Mouse (Mus musculus): ENCODE data around the gene Etv3. TPM values are rescaled to one million over a fixed set of nuclear protein-coding genes. Genes with fewer than 3 reads are reported as not detected.

The Etv3 gene
- total and polyA plus RNA-seq, 2 experiments = 5.3 to 7.0 TPM

DNA sequence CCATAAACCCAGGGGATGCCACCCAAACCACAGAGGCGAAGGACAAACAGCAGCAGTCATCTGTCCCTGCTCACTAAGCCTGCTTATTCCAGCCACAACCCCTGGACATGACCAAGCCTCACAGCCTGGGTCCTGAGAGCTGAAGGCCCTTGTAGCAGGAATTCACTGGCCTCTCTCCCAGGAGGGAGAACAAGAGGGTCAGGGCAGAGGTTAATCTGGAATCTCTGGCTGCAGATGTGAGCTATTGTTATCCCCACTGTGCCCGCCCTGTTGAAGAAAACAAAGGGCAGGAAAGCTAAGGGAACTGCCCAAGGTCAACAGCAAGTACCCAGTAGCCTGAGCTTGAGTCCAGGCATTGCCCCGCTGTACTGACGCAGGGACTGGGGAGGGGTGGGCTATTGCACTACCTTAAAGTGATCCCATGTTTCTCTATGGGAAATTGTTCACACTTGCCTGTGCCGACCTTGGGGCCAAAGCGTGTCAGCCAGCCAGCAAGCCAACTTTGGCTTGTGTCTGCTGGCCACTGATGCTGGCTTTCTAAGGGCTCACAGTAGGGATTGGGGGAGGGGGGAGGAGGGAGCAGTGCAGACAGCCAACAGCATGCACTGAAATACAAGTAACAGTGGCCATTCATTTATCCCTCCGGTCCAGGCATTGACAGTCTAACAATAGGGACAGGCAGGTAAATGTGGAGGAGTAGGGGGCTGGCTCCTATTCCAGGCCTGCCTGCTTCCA, 17.4 kb downstream of the Etv3 start:
- H3K79me2 ChIP-seq (ENCODE audit: control insufficient read depth, insufficient read depth, low read length) = 0 out of 2 replicates have a peak, but pooled peaks cover 2% of the 10 kb centered on the region
- H3K9ac ChIP-seq (ENCODE audit: low read depth, low read length) = no peak overlapping the region
- H3K36me3 ChIP-seq (ENCODE audit: control insufficient read depth, insufficient read depth, low read length) = no peaks in the 10 kb centered on the region
- DNase-seq (ENCODE audit: extremely low read depth, low read depth, low spot score) = peak; percentile 69
- H3K27me3 ChIP-seq (ENCODE audit: control insufficient read depth, insufficient read depth, low read length) = no peaks in the 10 kb centered on the region
- H3K4me3 ChIP-seq (ENCODE audit: insufficient read depth, low read depth, low read length) = no peak overlapping the region
- 0 out of 2 replicates have a peak overlapping the region, but pooled peaks have one; percentile 3 for H3K27ac ChIP-seq (replicated peaks; ENCODE audit: insufficient read depth, low read depth, low read length)
- WGBS = 41% methylated on average over 7 of the region's 7 CpGs
- TF ChIP-seq CTCF (IDR thresholded peaks at IDR 0.05; ENCODE audit: low read depth, low read length) (no peak), POLR2A (IDR thresholded peaks at IDR 0.05; ENCODE audit: extremely low read depth, insufficient read depth, low read length) (no peak)
- peaks cover 37% of the 10 kb centered on the region for H3K4me1 ChIP-seq (ENCODE audit: control insufficient read depth, insufficient read depth, low read length)

DNA sequence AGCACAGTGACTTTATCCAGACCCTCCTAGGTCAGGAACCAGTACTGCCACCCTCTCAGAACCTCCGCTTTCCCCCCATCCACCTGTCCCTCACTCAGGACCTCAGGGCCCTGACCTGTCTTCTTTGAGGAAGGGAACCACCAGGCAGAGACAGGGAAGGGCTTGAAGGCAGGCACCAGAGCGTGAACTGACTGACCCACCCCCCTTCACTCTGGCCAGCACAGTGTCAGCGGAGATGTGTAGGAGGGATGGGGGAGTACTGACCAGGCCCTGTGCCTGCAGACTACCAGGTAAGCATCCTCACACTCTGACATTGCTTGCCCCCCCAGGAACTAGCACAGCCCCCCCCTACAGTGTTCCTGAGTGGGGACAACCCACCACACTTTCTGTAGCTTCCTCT, 20.3 kb downstream of the Etv3 start:
- H3K9ac ChIP-seq (ENCODE audit: low read depth, low read length) = no peak overlapping the region
- peaks cover 33% of the 10 kb centered on the region for H3K4me1 ChIP-seq (ENCODE audit: control insufficient read depth, insufficient read depth, low read length)
- H3K27ac ChIP-seq (replicated peaks; ENCODE audit: insufficient read depth, low read depth, low read length) = no peak overlapping the region
- WGBS = 96% methylated on average over 3 of the region's 3 CpGs
- H3K4me3 ChIP-seq (ENCODE audit: insufficient read depth, low read depth, low read length) = no peak overlapping the region
- H3K79me2 ChIP-seq (ENCODE audit: control insufficient read depth, insufficient read depth, low read length) = no peaks in the 10 kb centered on the region
- H3K27me3 ChIP-seq (ENCODE audit: control insufficient read depth, insufficient read depth, low read length) = no peaks in the 10 kb centered on the region
- TF ChIP-seq CTCF (IDR thresholded peaks at IDR 0.05; ENCODE audit: low read depth, low read length) = no peak
- no peaks in the 10 kb centered on the region for H3K36me3 ChIP-seq (ENCODE audit: control insufficient read depth, insufficient read depth, low read length)
- DNase-seq (ENCODE audit: extremely low read depth, low read depth, low spot score) = no peak

DNA sequence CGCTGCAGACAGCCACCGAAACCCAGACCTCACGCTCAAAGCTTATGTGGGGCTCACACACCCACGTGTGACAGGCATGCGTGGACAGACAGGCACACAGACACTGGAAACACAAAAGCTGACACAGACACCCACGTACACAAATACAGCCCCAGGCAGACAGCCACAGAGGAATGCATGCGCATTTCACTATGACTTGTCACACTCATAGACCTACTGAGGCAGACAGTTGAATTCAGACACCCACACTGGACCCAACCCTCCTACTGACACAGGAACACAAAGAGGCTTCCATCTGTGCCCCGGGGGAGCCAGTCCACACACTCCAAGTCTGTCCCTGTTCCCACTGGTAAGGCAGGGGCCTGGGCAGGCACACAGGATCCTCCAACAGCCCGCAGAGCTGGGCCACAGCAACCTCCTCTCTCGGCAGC, 21.1 kb downstream of the Etv3 start:
- peaks cover 28% of the 10 kb centered on the region for H3K4me1 ChIP-seq (ENCODE audit: control insufficient read depth, insufficient read depth, low read length)
- WGBS = 89% methylated on average over 10 of the region's 10 CpGs
- H3K9ac ChIP-seq (ENCODE audit: low read depth, low read length) = no peak overlapping the region

DNA sequence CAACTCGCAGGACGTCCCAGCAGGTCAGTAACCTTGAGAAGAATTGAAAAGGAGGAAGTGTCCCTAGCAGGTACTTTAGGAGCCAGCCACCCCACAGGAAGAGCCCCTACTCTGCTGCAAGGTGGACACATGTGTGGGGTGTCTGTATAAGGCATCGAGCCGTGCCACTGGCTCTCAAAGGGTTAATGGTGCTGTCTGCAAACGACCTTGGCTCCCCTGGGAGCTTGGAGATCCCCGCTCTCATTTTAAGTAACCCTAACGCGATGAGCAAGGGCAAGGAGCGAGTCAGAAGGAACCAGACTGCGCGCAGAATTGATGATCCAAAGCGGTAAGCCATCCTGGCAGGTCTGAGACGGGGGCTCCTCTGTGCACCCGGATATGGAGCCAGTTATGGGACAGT, 24.7 kb downstream of the Etv3 start:
- 31% methylated on average over 14 of the region's 14 CpGs for WGBS
- H3K27ac ChIP-seq (replicated peaks; ENCODE audit: insufficient read depth, low read depth, low read length) = no peak overlapping the region
- H3K79me2 ChIP-seq (ENCODE audit: control insufficient read depth, insufficient read depth, low read length) = no peaks in the 10 kb centered on the region
- no peak overlapping the region for H3K9ac ChIP-seq (ENCODE audit: low read depth, low read length)
- DNase-seq (ENCODE audit: extremely low read depth, low read depth, low spot score) = no peak
- no peak for TF ChIP-seq POLR2A (IDR thresholded peaks at IDR 0.05; ENCODE audit: extremely low read depth, insufficient read depth, low read length)
- no peak for TF ChIP-seq CTCF (IDR thresholded peaks at IDR 0.05; ENCODE audit: low read depth, low read length)
- no peak overlapping the region for H3K4me3 ChIP-seq (ENCODE audit: insufficient read depth, low read depth, low read length)
- H3K27me3 ChIP-seq (ENCODE audit: control insufficient read depth, insufficient read depth, low read length) = no peaks in the 10 kb centered on the region
- no peaks in the 10 kb centered on the region for H3K36me3 ChIP-seq (ENCODE audit: control insufficient read depth, insufficient read depth, low read length)
- H3K4me1 ChIP-seq (ENCODE audit: control insufficient read depth, insufficient read depth, low read length) = peaks cover 8% of the 10 kb centered on the region; the same call in 1 of the 2 replicates

More for the DNA sequence above, 21.1 kb downstream of the Etv3 start:
- no peak for DNase-seq (ENCODE audit: extremely low read depth, low read depth, low spot score)
- H3K36me3 ChIP-seq (ENCODE audit: control insufficient read depth, insufficient read depth, low read length) = no peaks in the 10 kb centered on the region
- no peaks in the 10 kb centered on the region for H3K27me3 ChIP-seq (ENCODE audit: control insufficient read depth, insufficient read depth, low read length)
- no peak for TF ChIP-seq POLR2A (IDR thresholded peaks at IDR 0.05; ENCODE audit: extremely low read depth, insufficient read depth, low read length)
- no peak for TF ChIP-seq CTCF (IDR thresholded peaks at IDR 0.05; ENCODE audit: low read depth, low read length)
- no peaks in the 10 kb centered on the region for H3K79me2 ChIP-seq (ENCODE audit: control insufficient read depth, insufficient read depth, low read length)
- no peak overlapping the region for H3K4me3 ChIP-seq (ENCODE audit: insufficient read depth, low read depth, low read length)
- no peak overlapping the region for H3K27ac ChIP-seq (replicated peaks; ENCODE audit: insufficient read depth, low read depth, low read length)

DNA sequence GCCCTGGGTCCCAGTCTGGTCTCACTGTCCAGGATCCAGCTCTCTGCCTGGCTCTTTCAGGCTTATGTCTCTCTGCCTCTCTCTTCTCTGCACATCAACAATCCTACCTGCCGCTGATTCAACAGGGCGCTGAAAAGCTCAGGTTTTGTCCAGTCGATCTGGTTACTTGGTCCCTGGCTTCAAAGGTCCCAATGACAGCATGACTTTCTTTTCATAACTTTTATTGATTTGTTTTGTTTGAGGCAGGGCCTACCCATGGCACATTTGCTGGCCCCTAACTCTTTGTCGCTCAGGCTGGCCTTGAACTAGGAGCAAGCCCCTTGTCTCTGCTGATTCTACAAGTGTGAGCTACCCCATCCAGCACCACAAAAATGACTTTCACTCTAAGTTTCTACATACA, 27.1 kb downstream of the Etv3 start:
- Histone ChIP-seq H3K27ac (replicated peaks; ENCODE audit: insufficient read depth, low read depth, low read length) (no peak overlapping the region; the same call in 1 of the 2 replicates), H3K4me1 (ENCODE audit: control insufficient read depth, insufficient read depth, low read length) (peaks cover 8% of the 10 kb centered on the region; the same call in 1 of the 2 replicates), H3K79me2 (ENCODE audit: control insufficient read depth, insufficient read depth, low read length) (no peaks in the 10 kb centered on the region), H3K27me3 (ENCODE audit: control insufficient read depth, insufficient read depth, low read length) (no peaks in the 10 kb centered on the region), H3K36me3 (ENCODE audit: control insufficient read depth, insufficient read depth, low read length) (no peaks in the 10 kb centered on the region), H3K9ac (ENCODE audit: low read depth, low read length) (no peak overlapping the region), H3K4me3 (ENCODE audit: insufficient read depth, low read depth, low read length) (no peak overlapping the region)
- TF ChIP-seq CTCF (IDR thresholded peaks at IDR 0.05; ENCODE audit: low read depth, low read length) (no peak), POLR2A (IDR thresholded peaks at IDR 0.05; ENCODE audit: extremely low read depth, insufficient read depth, low read length) (no peak)
- WGBS = 32% methylated on average over 4 of the region's 4 CpGs
- peak; percentile 57 for DNase-seq (ENCODE audit: extremely low read depth, low read depth, low spot score)
